Mouse (Mus musculus): Measurements from ENCODE around the gene Prelp. TPM values are rescaled to one million over a fixed set of nuclear protein-coding genes. Genes with fewer than 3 reads are reported as not detected.

Gene Prelp
- polyA plus RNA-seq, 1 experiment = 8.2 TPM

DNA sequence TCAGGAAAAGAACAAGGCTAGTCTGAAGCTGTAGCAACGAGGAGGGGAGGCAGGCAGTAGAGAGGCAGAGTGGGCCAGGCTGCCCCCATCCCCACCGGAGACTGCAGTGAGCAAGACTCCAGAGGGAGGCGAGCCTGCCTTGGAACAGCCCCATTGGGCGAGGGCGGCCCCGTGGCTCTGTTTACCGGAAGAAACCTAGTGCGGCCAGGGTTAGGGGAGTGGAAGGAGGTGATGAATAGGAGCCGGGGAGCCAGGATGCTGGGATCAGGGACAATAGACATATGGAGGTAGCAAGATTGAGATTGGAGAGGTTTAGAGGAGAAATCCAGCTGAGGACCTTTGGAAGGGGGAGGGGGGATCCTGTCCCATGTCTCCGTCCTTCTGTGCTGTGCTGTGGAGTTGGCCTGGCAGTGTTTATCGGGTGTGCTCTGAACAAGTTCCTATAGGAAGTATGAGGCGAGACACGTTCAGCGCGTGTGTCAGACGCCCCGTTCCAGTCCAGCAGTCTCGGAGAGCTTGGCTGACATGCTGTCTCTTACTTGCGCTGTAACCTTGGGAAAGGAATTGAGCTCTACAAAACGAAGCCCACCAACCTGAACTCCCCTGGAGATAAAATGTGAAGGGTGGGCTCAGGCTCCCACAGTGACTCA lies 31.1 kb downstream of the Prelp start:
- peak; percentile 49 for DNase-seq (ENCODE audit: low read depth)
- TF ChIP-seq POLR2A (IDR thresholded peaks at IDR 0.05; ENCODE audit: borderline replicate concordance, extremely low read depth, insufficient read depth, insufficient read length, poor library complexity, severe bottlenecking) (no peak), CTCF (IDR thresholded peaks at IDR 0.05; ENCODE audit: borderline replicate concordance, extremely low read depth, insufficient read depth, insufficient read length) (no peak)

DNA sequence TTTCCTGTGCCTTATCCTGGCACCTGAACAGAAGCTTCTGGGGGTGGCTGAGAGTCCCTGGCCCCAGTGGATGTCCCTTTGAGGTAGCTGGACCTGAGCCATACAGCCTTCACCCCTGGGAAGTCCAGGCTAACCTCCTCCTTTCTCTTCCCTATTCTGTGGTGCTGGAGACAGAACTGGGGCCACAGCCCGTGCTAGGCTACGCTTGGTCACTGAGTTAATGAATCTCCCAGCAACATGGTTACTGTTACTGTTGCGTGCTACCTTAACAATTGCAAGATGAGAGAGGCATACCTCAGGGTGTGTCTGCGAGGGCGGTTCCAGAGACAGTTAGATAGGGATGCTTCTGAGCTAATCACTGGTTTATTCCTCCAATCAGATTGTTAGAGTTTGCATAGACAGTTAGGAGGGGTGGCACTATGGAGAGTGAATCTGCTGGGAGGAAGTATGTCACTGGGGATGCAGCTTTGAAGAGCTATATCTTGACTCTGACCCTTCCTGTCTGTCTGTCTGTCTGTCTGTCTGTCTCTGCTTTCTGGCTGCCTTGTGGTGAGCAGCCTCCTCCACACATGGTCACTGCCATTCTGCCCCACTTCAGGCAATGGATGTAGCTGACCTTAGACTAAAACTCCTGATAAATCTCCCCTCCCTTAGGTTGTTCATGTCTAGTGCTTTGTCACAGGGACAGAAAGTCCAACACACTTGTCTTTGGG lies 33.5 kb downstream of the Prelp start:
- TF ChIP-seq CTCF (IDR thresholded peaks at IDR 0.05; ENCODE audit: borderline replicate concordance, extremely low read depth, insufficient read depth, insufficient read length) (no peak), POLR2A (IDR thresholded peaks at IDR 0.05; ENCODE audit: borderline replicate concordance, extremely low read depth, insufficient read depth, insufficient read length, poor library complexity, severe bottlenecking) (no peak)
- no peak for DNase-seq (ENCODE audit: low read depth)

DNA sequence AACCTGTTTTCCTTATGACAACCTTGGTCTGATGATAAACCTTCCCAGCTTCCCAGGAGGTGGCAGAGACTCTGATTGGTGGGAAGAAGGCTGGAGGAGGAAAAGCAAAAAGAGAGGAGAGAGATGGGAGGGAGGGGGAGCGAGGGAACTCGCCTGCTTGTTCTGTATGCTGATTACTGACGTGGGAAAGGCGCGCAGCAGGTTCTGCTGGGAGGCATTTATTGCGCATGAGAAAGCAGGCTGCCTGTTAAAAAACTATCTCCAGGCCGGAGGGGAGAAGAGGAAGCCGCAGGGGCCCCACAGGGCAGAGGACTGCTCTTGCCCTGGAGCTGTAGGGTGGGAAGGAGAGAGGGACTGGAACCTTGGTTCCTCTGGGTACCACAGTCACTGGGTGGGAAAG lies 34.2 kb downstream of the Prelp start:
- TF ChIP-seq POLR2A (IDR thresholded peaks at IDR 0.05; ENCODE audit: borderline replicate concordance, extremely low read depth, insufficient read depth, insufficient read length, poor library complexity, severe bottlenecking) = no peak
- TF ChIP-seq CTCF (IDR thresholded peaks at IDR 0.05; ENCODE audit: borderline replicate concordance, extremely low read depth, insufficient read depth, insufficient read length) = no peak

DNA sequence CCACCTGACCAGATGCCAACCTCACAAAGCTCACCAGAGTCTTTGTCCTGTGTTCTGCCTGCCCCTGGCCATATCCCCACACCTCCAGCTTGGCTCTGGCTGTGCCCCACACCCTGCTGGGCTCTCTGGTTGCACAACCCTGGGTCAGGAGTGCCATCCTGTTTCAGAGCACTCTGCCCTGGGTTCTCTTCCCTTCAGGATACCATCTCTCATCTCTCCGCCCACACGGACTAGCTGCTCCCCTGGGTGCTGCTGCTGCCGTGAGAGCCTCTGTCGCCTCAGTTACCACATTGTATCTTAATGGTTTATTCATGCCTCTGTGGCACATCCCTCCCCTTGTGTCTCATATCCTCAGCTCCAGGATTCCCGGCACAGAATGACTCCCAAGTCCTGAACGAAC lies 34.8 kb downstream of the Prelp start:
- DNase-seq (ENCODE audit: low read depth) = peak; percentile 47
- TF ChIP-seq CTCF (IDR thresholded peaks at IDR 0.05; ENCODE audit: borderline replicate concordance, extremely low read depth, insufficient read depth, insufficient read length) (no peak), POLR2A (IDR thresholded peaks at IDR 0.05; ENCODE audit: borderline replicate concordance, extremely low read depth, insufficient read depth, insufficient read length, poor library complexity, severe bottlenecking) (no peak)

More for the DNA sequence above, 34.2 kb downstream of the Prelp start:
- peak; percentile 90 for DNase-seq (ENCODE audit: low read depth)

- TF ChIP-seq CTCF (IDR thresholded peaks at IDR 0.05; ENCODE audit: borderline replicate concordance, extremely low read depth, insufficient read depth, insufficient read length) (no peak), POLR2A (IDR thresholded peaks at IDR 0.05; ENCODE audit: borderline replicate concordance, extremely low read depth, insufficient read depth, insufficient read length, poor library complexity, severe bottlenecking) (no peak)
- DNase-seq (ENCODE audit: low read depth) = no peak
These were observed 35.4 kb downstream of the Prelp start for GRCm38 (mm10) chr1:133885811-133886210.

DNA sequence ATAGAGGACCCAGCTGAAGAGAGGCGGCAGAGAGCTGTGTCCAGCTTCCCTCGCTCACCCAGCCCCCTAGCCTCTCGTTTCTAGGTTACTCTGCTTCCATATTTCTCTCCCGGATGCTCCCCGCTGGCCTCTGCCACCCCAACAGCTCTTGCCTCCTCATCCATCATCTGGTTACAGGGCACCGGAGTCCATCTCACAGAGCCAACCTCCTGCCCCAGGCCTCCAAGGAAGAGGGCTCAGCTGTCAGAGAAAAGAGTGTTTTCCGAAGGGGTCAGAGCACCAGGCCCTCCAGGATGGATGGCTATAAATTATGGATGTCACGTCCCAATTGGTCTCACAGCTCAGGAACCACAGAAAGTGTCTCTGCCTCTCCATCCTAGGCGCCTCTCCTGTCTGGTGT lies 36.5 kb downstream of the Prelp start:
- TF ChIP-seq CTCF (IDR thresholded peaks at IDR 0.05; ENCODE audit: borderline replicate concordance, extremely low read depth, insufficient read depth, insufficient read length) (no peak), POLR2A (IDR thresholded peaks at IDR 0.05; ENCODE audit: borderline replicate concordance, extremely low read depth, insufficient read depth, insufficient read length, poor library complexity, severe bottlenecking) (no peak)
- DNase-seq (ENCODE audit: low read depth) = no peak

GRCm38 (mm10) chr1:133884090-133884489 lies 37.1 kb downstream of the Prelp start:
- no peak for DNase-seq (ENCODE audit: low read depth)
- TF ChIP-seq CTCF (IDR thresholded peaks at IDR 0.05; ENCODE audit: borderline replicate concordance, extremely low read depth, insufficient read depth, insufficient read length) (no peak), POLR2A (IDR thresholded peaks at IDR 0.05; ENCODE audit: borderline replicate concordance, extremely low read depth, insufficient read depth, insufficient read length, poor library complexity, severe bottlenecking) (no peak)

DNA sequence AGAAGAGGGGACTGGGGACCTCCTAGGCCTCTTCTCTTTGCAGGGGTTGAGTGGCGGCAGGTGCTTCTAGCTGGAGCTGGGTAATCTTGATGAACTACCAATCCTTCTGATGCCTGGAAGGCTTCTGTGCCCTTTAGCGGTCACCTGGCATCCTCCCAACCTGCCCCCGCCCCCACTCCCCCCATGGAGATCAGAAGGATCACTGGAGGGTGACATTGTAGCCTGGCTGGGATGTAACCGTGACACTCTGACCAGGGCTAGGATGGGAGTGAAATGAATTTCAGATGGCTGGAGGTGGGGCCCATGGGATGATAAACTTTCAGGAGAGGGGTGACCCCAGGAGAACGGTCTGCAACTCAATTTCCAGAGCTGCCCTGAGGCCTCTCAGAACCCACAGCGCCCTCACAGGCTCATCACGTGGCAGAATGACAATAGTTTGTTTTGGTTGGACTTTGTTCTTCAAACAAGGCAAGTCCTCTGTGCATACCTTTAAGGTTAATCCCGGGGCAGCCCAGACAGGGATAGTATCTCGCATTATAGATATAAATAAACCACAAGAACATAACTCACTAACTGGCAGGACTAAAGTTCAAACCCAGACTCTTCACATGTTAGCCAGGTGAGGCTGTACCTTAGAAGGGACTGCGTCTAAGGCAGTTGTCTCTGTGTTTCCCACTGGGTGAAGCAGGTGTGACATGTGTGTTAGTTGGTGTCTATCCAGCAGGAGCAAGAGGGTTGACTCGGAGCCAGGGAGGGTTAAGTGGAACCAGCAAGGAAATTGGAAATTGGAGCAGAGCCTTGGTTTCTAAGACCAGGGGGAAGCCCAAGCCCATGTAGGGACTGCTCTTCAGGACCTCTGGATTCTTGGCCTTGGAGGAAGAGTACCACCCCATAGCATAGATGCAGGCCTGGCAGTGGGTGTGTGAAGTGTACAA lies 38.7 kb downstream of the Prelp start:
- TF ChIP-seq POLR2A (IDR thresholded peaks at IDR 0.05; ENCODE audit: borderline replicate concordance, extremely low read depth, insufficient read depth, insufficient read length, poor library complexity, severe bottlenecking) = no peak
- TF ChIP-seq CTCF (IDR thresholded peaks at IDR 0.05; ENCODE audit: borderline replicate concordance, extremely low read depth, insufficient read depth, insufficient read length) = no peak
- no peak for DNase-seq (ENCODE audit: low read depth)

DNA sequence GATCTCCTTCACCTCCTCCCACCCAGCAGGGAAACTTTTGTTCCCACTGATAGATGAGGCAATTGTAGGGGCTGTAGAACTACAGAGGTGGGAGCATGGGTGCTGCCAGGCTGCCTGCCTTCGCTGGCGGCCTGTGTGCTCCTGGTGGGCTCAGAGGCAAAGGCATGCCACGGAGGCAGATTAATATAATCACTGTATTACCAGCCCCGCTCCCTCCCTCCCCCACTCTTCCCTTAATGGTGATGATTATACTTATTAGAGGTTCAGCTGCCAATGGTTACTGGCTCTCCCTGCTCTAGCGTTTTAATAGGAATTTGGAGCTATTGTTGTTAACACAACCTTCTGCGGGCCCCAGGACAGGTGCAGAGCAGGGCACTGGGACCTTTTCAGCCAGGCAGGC lies 39.4 kb downstream of the Prelp start:
- peak; percentile 64 for DNase-seq (ENCODE audit: low read depth)
- TF ChIP-seq CTCF (IDR thresholded peaks at IDR 0.05; ENCODE audit: borderline replicate concordance, extremely low read depth, insufficient read depth, insufficient read length) = no peak
- TF ChIP-seq POLR2A (IDR thresholded peaks at IDR 0.05; ENCODE audit: borderline replicate concordance, extremely low read depth, insufficient read depth, insufficient read length, poor library complexity, severe bottlenecking) = no peak

- DNase-seq (ENCODE audit: low read depth) = no peak
- TF ChIP-seq CTCF (IDR thresholded peaks at IDR 0.05; ENCODE audit: borderline replicate concordance, extremely low read depth, insufficient read depth, insufficient read length) (no peak), POLR2A (IDR thresholded peaks at IDR 0.05; ENCODE audit: borderline replicate concordance, extremely low read depth, insufficient read depth, insufficient read length, poor library complexity, severe bottlenecking) (no peak)
These were observed 42.3 kb downstream of the Prelp start for GRCm38 (mm10) chr1:133878825-133879423.

GRCm38 (mm10) chr1:133876936-133877335 lies 44.3 kb downstream of the Prelp start:
- DNase-seq (ENCODE audit: low read depth) = no peak
- TF ChIP-seq CTCF (IDR thresholded peaks at IDR 0.05; ENCODE audit: borderline replicate concordance, extremely low read depth, insufficient read depth, insufficient read length) (no peak), POLR2A (IDR thresholded peaks at IDR 0.05; ENCODE audit: borderline replicate concordance, extremely low read depth, insufficient read depth, insufficient read length, poor library complexity, severe bottlenecking) (no peak)

All from brain, embryonic 14.5 days (tissue).